Mouse (Mus musculus): ENCODE measurements around the gene Znrf1. TPM values are rescaled to one million over a fixed set of nuclear protein-coding genes. Genes with fewer than 3 reads are reported as not detected.

Znrf1 gene
- polyA plus RNA-seq, 1 experiment from 2014 or later: 21.9 TPM

DNA sequence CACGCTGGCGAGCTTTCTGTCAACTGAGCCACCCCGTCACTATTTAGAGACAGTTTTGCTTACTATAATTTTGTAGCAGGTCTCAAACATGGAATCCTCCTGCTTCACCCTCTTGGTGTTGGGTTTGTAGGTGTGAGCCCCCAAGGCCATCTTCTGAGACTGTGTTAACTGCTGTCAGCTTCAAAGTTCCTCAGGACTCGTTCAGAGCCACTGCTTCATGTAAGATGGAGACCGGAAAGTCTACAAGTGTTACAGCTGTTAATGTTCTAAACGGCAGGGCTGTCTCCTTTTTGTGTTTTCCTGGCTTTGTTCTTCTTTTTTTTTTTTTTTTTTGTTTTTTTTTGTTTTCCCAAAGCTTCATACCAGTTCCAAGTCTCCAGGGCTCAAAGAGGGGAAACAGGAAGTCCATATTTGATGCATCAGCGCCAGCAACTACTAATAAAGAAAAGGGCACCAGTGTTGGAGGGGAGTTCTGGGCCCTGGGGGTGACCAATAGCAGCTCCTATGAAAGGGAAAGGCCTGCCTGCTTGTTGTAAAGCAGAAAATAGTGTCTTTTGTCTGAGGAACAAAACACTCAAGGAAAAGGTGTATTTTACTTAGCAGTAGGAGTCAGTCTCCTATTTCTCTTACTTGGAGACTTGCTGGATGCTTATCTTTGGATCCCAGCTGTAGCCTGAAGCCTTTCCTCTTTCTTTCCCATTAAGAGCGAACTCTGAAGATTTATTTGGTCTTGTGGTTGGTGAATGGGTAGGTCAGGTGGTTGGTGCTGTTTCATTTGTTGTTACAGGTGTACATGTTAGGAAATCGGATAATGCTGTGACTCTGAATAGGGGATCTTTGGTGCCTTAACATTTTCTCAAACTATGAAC lies 14.3 kb downstream of the Znrf1 start:
- no peaks in the 10 kb centered on the region for H3K36me3 ChIP-seq
- no peak overlapping the region for H3K4me2 ChIP-seq
- WGBS: 67% methylated on average over 9 of the region's 9 CpGs
- H3K4me1 ChIP-seq (replicated peaks): peaks cover 26% of the 10 kb centered on the region
- no peak; the same call in 1 of the 2 replicates for ATAC-seq (replicated peaks; ENCODE audit: insufficient number of reproducible peaks, insufficient read depth, low FRiP score, low read depth)
- H3K9me3 ChIP-seq (replicated peaks): no peaks in the 10 kb centered on the region
- no peaks in the 10 kb centered on the region for H3K27me3 ChIP-seq
- H3K27ac ChIP-seq: peak overlapping the region; percentile 69
- no peak overlapping the region for H3K9ac ChIP-seq
- H3K4me3 ChIP-seq: no peak overlapping the region

GRCm38 (mm10) chr8:111551511-111552130 lies 15.7 kb downstream of the Znrf1 start:
- Histone ChIP-seq H3K9me3 (replicated peaks) (no peaks in the 10 kb centered on the region), H3K9ac (no peak overlapping the region), H3K27ac (0 out of 2 replicates have a peak overlapping the region, but pooled peaks have one; percentile 20), H3K4me1 (replicated peaks) (peaks cover 27% of the 10 kb centered on the region), H3K4me2 (no peak overlapping the region), H3K36me3 (no peaks in the 10 kb centered on the region), H3K27me3 (no peaks in the 10 kb centered on the region), H3K4me3 (no peak overlapping the region)
- ATAC-seq (replicated peaks; ENCODE audit: insufficient number of reproducible peaks, insufficient read depth, low FRiP score, low read depth): no peak
- WGBS: 81% methylated on average over 8 of the region's 8 CpGs

DNA sequence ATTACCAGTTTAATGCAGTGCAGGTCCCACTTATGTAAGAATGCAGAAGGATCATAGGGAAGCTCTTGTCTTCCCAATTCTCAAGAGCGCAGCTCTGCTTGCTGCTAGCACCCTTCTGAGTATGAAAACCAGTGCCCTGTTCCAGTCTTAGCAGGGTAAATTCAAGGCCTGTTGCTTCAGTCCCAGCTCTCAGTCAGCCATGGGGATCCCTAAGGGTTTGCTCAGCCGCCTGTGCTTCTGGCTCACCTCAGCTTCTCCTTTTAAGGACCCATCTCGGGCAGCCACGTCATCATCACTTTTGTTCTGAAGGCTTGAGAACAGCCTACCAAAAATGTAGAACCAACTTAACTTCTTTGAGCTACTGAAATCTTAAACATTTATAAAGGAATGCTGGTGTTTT lies 25.9 kb downstream of the Znrf1 start:
- H3K4me2 ChIP-seq: peak overlapping the region; percentile 42

GRCm38 (mm10) chr8:111562274-111562803 lies 26.4 kb downstream of the Znrf1 start:
- no peaks in the 10 kb centered on the region for H3K9me3 ChIP-seq (replicated peaks)
- no peaks in the 10 kb centered on the region for H3K27me3 ChIP-seq
- H3K36me3 ChIP-seq: no peaks in the 10 kb centered on the region
- peaks cover 48% of the 10 kb centered on the region for H3K4me1 ChIP-seq (replicated peaks)
- no peak overlapping the region for H3K27ac ChIP-seq
- H3K9ac ChIP-seq: no peak overlapping the region
- no peak overlapping the region for H3K4me3 ChIP-seq
- ATAC-seq (replicated peaks; ENCODE audit: insufficient number of reproducible peaks, insufficient read depth, low FRiP score, low read depth): no peak
- no peak overlapping the region for H3K4me2 ChIP-seq
- 87% methylated on average over 5 of the region's 5 CpGs for WGBS

More for the DNA sequence above, 25.9 kb downstream of the Znrf1 start:
- peaks cover 46% of the 10 kb centered on the region for H3K4me1 ChIP-seq (replicated peaks)
- H3K27ac ChIP-seq: peak overlapping the region; percentile 86
- H3K9me3 ChIP-seq (replicated peaks): no peaks in the 10 kb centered on the region
- ATAC-seq (replicated peaks; ENCODE audit: insufficient number of reproducible peaks, insufficient read depth, low FRiP score, low read depth): no peak
- no peaks in the 10 kb centered on the region for H3K27me3 ChIP-seq
- H3K36me3 ChIP-seq: no peaks in the 10 kb centered on the region
- no peak overlapping the region for H3K9ac ChIP-seq
- WGBS: 39% methylated on average over 4 of the region's 4 CpGs
- H3K4me3 ChIP-seq: no peak overlapping the region

GRCm38 (mm10) chr8:111563075-111563474 lies 27.2 kb downstream of the Znrf1 start:
- no peak overlapping the region for H3K4me2 ChIP-seq
- H3K4me1 ChIP-seq (replicated peaks): peaks cover 52% of the 10 kb centered on the region
- no peaks in the 10 kb centered on the region for H3K27me3 ChIP-seq
- H3K27ac ChIP-seq: no peak overlapping the region
- no peaks in the 10 kb centered on the region for H3K9me3 ChIP-seq (replicated peaks)
- H3K9ac ChIP-seq: no peak overlapping the region
- H3K36me3 ChIP-seq: no peaks in the 10 kb centered on the region
- ATAC-seq (replicated peaks; ENCODE audit: insufficient number of reproducible peaks, insufficient read depth, low FRiP score, low read depth): no peak
- no peak overlapping the region for H3K4me3 ChIP-seq
- WGBS: 87% methylated on average over 5 of the region's 5 CpGs

DNA sequence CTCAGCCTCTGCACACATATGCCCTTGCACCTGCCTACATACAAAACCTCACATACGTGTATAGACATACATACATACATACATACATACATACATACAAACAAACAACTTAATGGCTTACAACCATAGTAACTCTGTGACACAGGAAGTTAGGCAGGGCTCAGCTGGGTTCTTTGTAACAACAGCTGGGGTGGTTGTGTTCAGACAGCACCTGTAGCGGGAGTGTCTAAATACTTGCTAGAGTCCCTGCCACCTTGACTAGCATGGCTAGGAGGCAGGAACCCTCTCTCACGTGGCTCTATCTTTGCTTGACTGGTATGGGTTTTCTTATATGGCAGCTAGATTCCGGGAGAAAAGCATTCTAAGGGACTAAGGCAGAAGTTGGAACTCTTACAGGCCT lies 27.8 kb downstream of the Znrf1 start:
- Histone ChIP-seq H3K4me2 (no peak overlapping the region), H3K9ac (no peak overlapping the region), H3K4me1 (replicated peaks) (peaks cover 50% of the 10 kb centered on the region), H3K9me3 (replicated peaks) (no peaks in the 10 kb centered on the region), H3K27ac (no peak overlapping the region), H3K4me3 (no peak overlapping the region), H3K36me3 (no peaks in the 10 kb centered on the region), H3K27me3 (no peaks in the 10 kb centered on the region)
- WGBS: 88% methylated on average over 4 of the region's 4 CpGs
- ATAC-seq (replicated peaks; ENCODE audit: insufficient number of reproducible peaks, insufficient read depth, low FRiP score, low read depth): no peak

DNA sequence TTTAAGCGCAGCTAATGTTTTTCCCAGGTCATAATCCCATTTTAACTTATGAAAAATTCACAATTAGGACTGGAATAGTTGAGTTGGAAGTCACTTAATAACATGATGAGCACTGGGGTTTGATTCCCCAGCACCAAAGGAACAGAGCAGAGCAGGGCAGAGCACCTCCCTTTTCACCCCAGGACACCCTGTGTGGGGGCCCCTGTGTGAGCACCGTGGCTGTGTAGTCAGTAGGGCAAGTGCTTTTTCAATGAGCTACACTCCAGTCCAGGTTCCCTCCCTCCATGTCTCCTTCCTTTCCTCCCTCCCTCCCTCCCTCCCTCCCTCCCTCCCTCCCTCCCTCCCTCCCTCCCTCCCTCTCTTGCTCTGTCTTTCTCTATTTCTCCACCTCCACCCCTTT lies 28.2 kb downstream of the Znrf1 start:
- WGBS: 73% methylated on average over 2 of the region's 2 CpGs
- no peak overlapping the region for H3K27ac ChIP-seq

DNA sequence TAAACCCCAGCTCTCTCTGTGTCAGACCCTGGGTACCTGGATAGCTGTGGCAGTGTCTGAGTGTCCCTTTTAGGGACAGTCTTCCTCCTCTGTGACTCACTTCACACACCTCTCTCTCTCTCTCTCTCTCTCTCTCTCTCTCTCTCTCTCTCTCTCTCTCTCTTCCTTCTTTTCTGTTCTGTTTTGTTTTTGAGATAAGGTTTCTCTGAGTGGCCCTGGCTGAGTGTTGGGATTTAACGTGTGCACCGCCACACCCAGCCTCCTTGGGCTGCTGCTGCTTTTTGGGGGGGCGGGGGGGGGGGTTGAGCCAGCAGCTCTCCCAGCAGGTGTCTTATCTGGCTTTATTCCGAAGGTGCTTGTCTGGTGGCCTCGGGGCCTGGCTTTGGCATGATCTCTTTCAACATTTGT lies 29.9 kb downstream of the Znrf1 start:
- Histone ChIP-seq H3K4me1 (replicated peaks) (peaks cover 42% of the 10 kb centered on the region), H3K36me3 (no peaks in the 10 kb centered on the region), H3K4me2 (no peak overlapping the region; the same call in 1 of the 2 replicates), H3K27ac (0 out of 2 replicates have a peak overlapping the region, but pooled peaks have one; percentile 39), H3K4me3 (no peak overlapping the region), H3K27me3 (no peaks in the 10 kb centered on the region), H3K9me3 (replicated peaks) (no peaks in the 10 kb centered on the region), H3K9ac (no peak overlapping the region)
- ATAC-seq (replicated peaks; ENCODE audit: insufficient number of reproducible peaks, insufficient read depth, low FRiP score, low read depth): no peak
- 24% methylated on average over 5 of the region's 5 CpGs for WGBS

More for the DNA sequence above, 28.2 kb downstream of the Znrf1 start:
- Histone ChIP-seq H3K27me3 (no peaks in the 10 kb centered on the region), H3K9ac (no peak overlapping the region), H3K9me3 (replicated peaks) (no peaks in the 10 kb centered on the region), H3K4me1 (replicated peaks) (peaks cover 46% of the 10 kb centered on the region), H3K36me3 (no peaks in the 10 kb centered on the region), H3K4me2 (no peak overlapping the region), H3K4me3 (no peak overlapping the region)
- ATAC-seq (replicated peaks; ENCODE audit: insufficient number of reproducible peaks, insufficient read depth, low FRiP score, low read depth): no peak

DNA sequence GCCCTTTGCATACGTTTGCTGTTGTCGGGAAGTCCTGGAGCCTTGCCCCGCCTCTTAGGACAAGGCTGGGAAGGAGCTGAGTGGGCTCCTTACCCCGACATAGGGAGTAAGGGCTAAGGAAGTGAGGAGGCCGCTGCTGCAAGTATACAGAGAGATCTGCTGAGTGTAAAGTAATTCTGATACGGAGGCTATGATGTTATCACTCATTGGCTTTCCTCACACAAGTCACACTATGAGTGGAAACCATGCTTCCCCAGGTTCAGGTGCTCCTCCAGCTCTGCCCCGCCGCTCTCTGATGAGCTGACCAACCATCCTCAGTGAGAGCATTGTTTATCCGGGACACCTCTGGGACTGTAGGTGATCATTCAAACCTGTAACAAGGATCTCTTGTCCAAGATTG lies 30.4 kb downstream of the Znrf1 start:
- ATAC-seq (replicated peaks; ENCODE audit: insufficient number of reproducible peaks, insufficient read depth, low FRiP score, low read depth): no peak
- H3K4me2 ChIP-seq: no peak overlapping the region; the same call in 1 of the 2 replicates

DNA sequence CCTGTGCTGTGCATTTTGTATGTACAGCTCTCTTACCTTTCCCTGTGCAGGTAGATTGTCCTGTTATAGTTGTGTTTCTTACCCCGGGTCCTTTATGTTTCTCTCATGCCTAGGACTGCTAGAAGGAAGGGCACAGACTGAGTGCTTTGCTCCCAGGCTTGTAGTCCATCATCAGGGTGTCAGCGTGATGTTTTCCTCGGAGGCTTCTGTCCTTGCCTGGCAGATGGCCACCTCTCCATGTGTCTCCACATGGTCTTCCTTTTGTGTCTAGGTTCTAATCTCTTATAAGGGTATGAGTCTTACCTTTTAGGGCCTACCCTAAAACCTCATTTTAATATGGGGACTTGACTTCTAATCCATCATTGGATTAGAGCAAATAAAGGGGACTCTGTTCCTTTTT lies 31.7 kb downstream of the Znrf1 start:
- Histone ChIP-seq H3K4me2 (no peak overlapping the region), H3K36me3 (no peaks in the 10 kb centered on the region), H3K4me1 (replicated peaks) (peaks cover 40% of the 10 kb centered on the region), H3K9ac (no peak overlapping the region), H3K27me3 (no peaks in the 10 kb centered on the region), H3K9me3 (replicated peaks) (no peaks in the 10 kb centered on the region), H3K4me3 (no peak overlapping the region), H3K27ac (no peak overlapping the region)
- no peak for ATAC-seq (replicated peaks; ENCODE audit: insufficient number of reproducible peaks, insufficient read depth, low FRiP score, low read depth)
- 55% methylated on average over 3 of the region's 3 CpGs for WGBS

More for the DNA sequence above, 30.4 kb downstream of the Znrf1 start:
- Histone ChIP-seq H3K27ac (no peak overlapping the region), H3K4me1 (replicated peaks) (peaks cover 42% of the 10 kb centered on the region), H3K36me3 (no peaks in the 10 kb centered on the region), H3K9ac (no peak overlapping the region), H3K4me3 (no peak overlapping the region), H3K9me3 (replicated peaks) (no peaks in the 10 kb centered on the region), H3K27me3 (no peaks in the 10 kb centered on the region)
- 59% methylated on average over 9 of the region's 9 CpGs for WGBS

GRCm38 (mm10) chr8:111568029-111568428 lies 32.1 kb downstream of the Znrf1 start:
- Histone ChIP-seq H3K36me3 (no peaks in the 10 kb centered on the region), H3K27ac (no peak overlapping the region), H3K4me3 (no peak overlapping the region), H3K4me2 (no peak overlapping the region), H3K4me1 (replicated peaks) (peaks cover 44% of the 10 kb centered on the region), H3K27me3 (no peaks in the 10 kb centered on the region), H3K9me3 (replicated peaks) (no peaks in the 10 kb centered on the region), H3K9ac (no peak overlapping the region)
- WGBS: 41% methylated on average over 3 of the region's 3 CpGs
- ATAC-seq (replicated peaks; ENCODE audit: insufficient number of reproducible peaks, insufficient read depth, low FRiP score, low read depth): no peak
